Mouse (Mus musculus) frontal cortex, postnatal 25 days (tissue): Measurements from ENCODE around the gene Olfr282.

Source experiments
- DNase-seq, 2 experiments: peaks; one replicate each; pipeline ENCODE4 v3.0.0; 2022; ENCODE audit warnings: low spot score in 2 of 2

Gene Olfr282

GRCm38 (mm10) chr15:98474958-98475357 is 43.9 kb downstream of the Olfr282 start:
- DNase-seq, result no peak

GRCm38 (mm10) chr15:98475382-98475781 is 44.4 kb downstream of the Olfr282 start:
- DNase-seq, result no peak

GRCm38 (mm10) chr15:98476281-98476680 is 45.3 kb downstream of the Olfr282 start:
- DNase-seq, result no peak

GRCm38 (mm10) chr15:98479568-98480102 is 48.6 kb downstream of the Olfr282 start:
- no peak for DNase-seq

GRCm38 (mm10) chr15:98482701-98483100 is 51.7 kb downstream of the Olfr282 start, which contains the start of gene Lalba:
TSS of gene Lalba (minus strand) at chr15:98482721.
- DNase-seq, result no peak

- no peak for DNase-seq
Measured at GRCm38 (mm10) chr15:98483907-98484886, 53.2 kb downstream of the Olfr282 start.

GRCm38 (mm10) chr15:98486433-98487021 is 55.5 kb downstream of the Olfr282 start:
- no peak for DNase-seq
